Mouse (Mus musculus): Measurements from ENCODE around the gene Bspry.
"Not testable (repeated sequence)": the region's sequence is repeated elsewhere in the genome, so short reads cannot be mapped to it uniquely, and the experiment has no call there.

Gene Bspry

GRCm38 (mm10) chr4:62479593-62479936 lies 288 bp upstream of the Bspry start:
- not testable (repeated sequence) for ATAC-seq (ENCODE audit: insufficient number of reproducible peaks, low FRiP score, low TSS enrichment)

- ATAC-seq (ENCODE audit: insufficient number of reproducible peaks, low FRiP score, low TSS enrichment), result no peak; the same call in 1 of the 2 replicates
Observed at GRCm38 (mm10) chr4:62480709-62481605, 1.1 kb downstream of the Bspry start.

GRCm38 (mm10) chr4:62484928-62485327 lies 5.1 kb downstream of the Bspry start:
- ATAC-seq (ENCODE audit: insufficient number of reproducible peaks, low FRiP score, low TSS enrichment), result no peak

GRCm38 (mm10) chr4:62485450-62486161 lies 5.8 kb downstream of the Bspry start:
- ATAC-seq (ENCODE audit: insufficient number of reproducible peaks, low FRiP score, low TSS enrichment), result no peak

- no peak for ATAC-seq (ENCODE audit: insufficient number of reproducible peaks, low FRiP score, low TSS enrichment)
Observed at GRCm38 (mm10) chr4:62486162-62486696, 6.4 kb downstream of the Bspry start.

- no peak for ATAC-seq (ENCODE audit: insufficient number of reproducible peaks, low FRiP score, low TSS enrichment)
Observed at GRCm38 (mm10) chr4:62487172-62487571, 7.3 kb downstream of the Bspry start.

- no peak for ATAC-seq (ENCODE audit: insufficient number of reproducible peaks, low FRiP score, low TSS enrichment)
Observed at GRCm38 (mm10) chr4:62487914-62488313, 8.1 kb downstream of the Bspry start.

- no peak for ATAC-seq (ENCODE audit: insufficient number of reproducible peaks, low FRiP score, low TSS enrichment)
Observed at GRCm38 (mm10) chr4:62492682-62493081, 12.8 kb downstream of the Bspry start.

GRCm38 (mm10) chr4:62494230-62494629 lies 14.4 kb downstream of the Bspry start:
- no peak for ATAC-seq (ENCODE audit: insufficient number of reproducible peaks, low FRiP score, low TSS enrichment)

GRCm38 (mm10) chr4:62495946-62496345 lies 16.1 kb downstream of the Bspry start:
- ATAC-seq (ENCODE audit: insufficient number of reproducible peaks, low FRiP score, low TSS enrichment), result no peak

GRCm38 (mm10) chr4:62496815-62497214 lies 17.0 kb downstream of the Bspry start:
- no peak for ATAC-seq (ENCODE audit: insufficient number of reproducible peaks, low FRiP score, low TSS enrichment)

- no peak for ATAC-seq (ENCODE audit: insufficient number of reproducible peaks, low FRiP score, low TSS enrichment)
Observed at GRCm38 (mm10) chr4:62500799-62501198, 20.9 kb downstream of the Bspry start.

- no peak; the same call in 1 of the 2 replicates for ATAC-seq (ENCODE audit: insufficient number of reproducible peaks, low FRiP score, low TSS enrichment)
Observed at GRCm38 (mm10) chr4:62501534-62501933, 21.7 kb downstream of the Bspry start.

GRCm38 (mm10) chr4:62501964-62502732 lies 22.3 kb downstream of the Bspry start:
- ATAC-seq (ENCODE audit: insufficient number of reproducible peaks, low FRiP score, low TSS enrichment), result peak; percentile 91

GRCm38 (mm10) chr4:62502969-62503368 lies 23.1 kb downstream of the Bspry start:
- ATAC-seq (ENCODE audit: insufficient number of reproducible peaks, low FRiP score, low TSS enrichment), result no peak

- no peak for ATAC-seq (ENCODE audit: insufficient number of reproducible peaks, low FRiP score, low TSS enrichment)
Observed at GRCm38 (mm10) chr4:62503374-62503970, 23.6 kb downstream of the Bspry start, which contains the start of gene Hdhd3. TSS of gene Hdhd3 (minus strand) at chr4:62503467.

GRCm38 (mm10) chr4:62505991-62506390 lies 26.1 kb downstream of the Bspry start:
- no peak for ATAC-seq (ENCODE audit: insufficient number of reproducible peaks, low FRiP score, low TSS enrichment)

- ATAC-seq (ENCODE audit: insufficient number of reproducible peaks, low FRiP score, low TSS enrichment), result peak; percentile 65; the same call in 1 of the 2 replicates
Observed at GRCm38 (mm10) chr4:62506798-62507197, 26.9 kb downstream of the Bspry start.

GRCm38 (mm10) chr4:62508839-62509238 lies 29.0 kb downstream of the Bspry start:
- ATAC-seq (ENCODE audit: insufficient number of reproducible peaks, low FRiP score, low TSS enrichment), result no peak

- no peak for ATAC-seq (ENCODE audit: insufficient number of reproducible peaks, low FRiP score, low TSS enrichment)
Observed at GRCm38 (mm10) chr4:62509946-62510345, 30.1 kb downstream of the Bspry start.
